Mouse (Mus musculus): ENCODE measurements around the gene Sgsm3. TPM values are rescaled to one million over a fixed set of nuclear protein-coding genes. Genes with fewer than 3 reads are reported as not detected.
"Not testable (repeated sequence)": the region's sequence is repeated elsewhere in the genome, so short reads cannot be mapped to it uniquely, and the experiment has no call there.

Sgsm3 gene
- polyA plus RNA-seq (2016; fragmentation: Nextera tagmentation; extraction: Ambion mirVana): 36.6 and 39.9 TPM in 2 replicates

DNA sequence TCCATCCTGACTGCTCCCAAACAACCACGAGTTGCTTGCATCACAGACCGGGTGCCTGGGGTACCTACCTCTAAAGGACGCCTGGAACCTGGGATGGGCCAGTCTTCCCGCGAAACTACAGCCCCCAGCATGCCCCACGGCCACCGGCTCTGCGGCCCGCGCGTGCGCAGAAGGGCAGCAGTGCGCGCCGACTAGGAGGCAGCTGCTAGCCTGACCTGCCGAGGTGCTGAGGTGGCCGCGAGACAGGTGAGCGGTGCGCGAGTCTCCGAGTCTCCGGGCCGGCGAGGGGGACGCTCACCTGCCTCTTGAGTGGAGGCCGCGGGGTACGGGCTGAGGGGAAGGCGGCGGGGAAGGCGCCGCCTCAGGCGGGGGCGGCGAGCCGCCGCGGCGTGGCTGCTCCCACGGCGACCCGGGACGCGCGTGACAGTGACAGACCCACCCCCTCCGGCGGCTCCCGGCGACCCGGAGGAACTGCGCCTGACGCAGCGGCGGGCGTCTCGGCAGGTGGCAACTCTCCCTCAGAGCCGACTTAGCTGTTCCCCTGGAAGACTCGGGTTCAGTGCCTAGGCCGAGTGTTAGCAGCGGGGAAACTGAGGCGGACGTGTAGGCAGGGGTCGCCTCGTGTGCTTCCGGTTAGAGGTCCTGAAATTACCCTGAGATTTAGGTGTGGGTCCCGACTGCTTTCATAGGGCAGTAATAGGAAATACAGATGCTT lies at the start of gene Sgsm3:
Sgsm3 (plus strand) TSS at position 146 of the 715 bp plus-strand sequence.
- Histone ChIP-seq H3K36me3 (no peaks in the 10 kb centered on the region), H3K27ac (peak within 1 kb of the TSS; percentile 86), H3K27me3 (ENCODE audit: insufficient read depth, poor library complexity, severe bottlenecking) (no peaks in the 10 kb centered on the region), H3K4me1 (replicated peaks) (peaks cover 15% of the 10 kb centered on the region), H3K4me3 (peak within 1 kb of the TSS; percentile 91), H3K9me3 (no peaks in the 10 kb centered on the region)
- peak; percentile 85 for DNase-seq (ENCODE audit: low spot score)
- WGBS: under 1% methylated on average over 67 of the region's 67 CpGs

DNA sequence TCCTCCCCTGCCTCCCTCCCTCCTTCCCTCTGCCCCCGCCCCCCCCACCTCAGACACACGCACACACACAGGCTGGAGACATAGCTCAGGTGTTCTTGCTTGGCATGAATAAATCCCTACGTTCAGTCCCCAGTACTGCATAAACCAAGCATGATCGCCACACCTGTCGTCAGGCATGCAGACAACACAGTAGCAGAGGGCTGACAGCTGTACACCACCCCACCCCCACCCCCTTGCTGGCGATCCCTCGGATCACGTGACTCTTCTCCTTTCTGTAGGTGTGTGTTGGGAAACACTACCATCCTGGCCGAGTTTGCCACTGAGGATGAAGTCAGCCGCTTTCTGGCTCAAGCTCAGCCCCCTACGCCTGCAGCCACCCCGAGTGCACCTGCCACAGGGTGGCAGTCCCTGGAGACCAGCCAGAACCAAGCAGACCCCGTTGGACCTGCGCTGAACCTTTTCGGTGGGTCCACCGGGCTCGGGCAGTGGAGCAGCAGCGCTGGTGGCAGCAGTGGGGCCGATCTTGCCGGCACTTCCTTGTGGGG lies 48.7 kb upstream of the Sgsm3 start:
- H3K4me3 ChIP-seq: no peak overlapping the region
- H3K4me1 ChIP-seq (replicated peaks): peaks cover 6% of the 10 kb centered on the region; the same call in 1 of the 2 replicates
- 84% methylated on average over 20 of the region's 20 CpGs for WGBS
- no peak overlapping the region for H3K27ac ChIP-seq
- no peaks in the 10 kb centered on the region for H3K27me3 ChIP-seq (ENCODE audit: insufficient read depth, poor library complexity, severe bottlenecking)
- H3K36me3 ChIP-seq: peaks cover 85% of the 10 kb centered on the region
- DNase-seq (ENCODE audit: low spot score): no peak
- no peaks in the 10 kb centered on the region for H3K9me3 ChIP-seq

DNA sequence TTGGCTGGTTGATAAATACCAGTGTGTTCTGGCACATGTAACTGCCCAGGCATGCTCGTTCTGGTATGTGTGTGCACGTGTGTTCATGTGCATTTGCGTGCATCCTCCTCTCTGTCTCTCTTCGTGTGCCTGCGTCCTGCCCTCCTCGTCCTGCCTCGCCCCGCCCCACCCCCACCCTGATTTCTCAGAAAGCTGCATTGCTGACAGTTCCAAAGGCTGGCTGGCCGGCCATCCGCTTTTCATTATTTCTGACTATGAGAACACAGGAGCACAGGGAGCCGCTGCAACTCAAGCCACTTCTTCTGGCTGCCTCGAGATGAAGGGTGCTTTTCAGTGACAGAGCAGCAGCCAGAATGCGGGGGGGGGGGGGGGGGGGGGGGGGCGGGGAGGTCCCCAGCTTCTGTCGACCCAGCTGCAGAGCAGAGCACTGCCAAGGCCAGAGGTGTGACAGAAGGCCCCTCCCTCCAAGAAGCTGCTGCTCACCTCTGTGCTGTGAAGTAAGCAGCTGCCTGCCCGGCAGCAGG lies 47.5 kb upstream of the Sgsm3 start:
- Histone ChIP-seq H3K36me3 (peaks cover 85% of the 10 kb centered on the region), H3K9me3 (no peaks in the 10 kb centered on the region), H3K4me1 (replicated peaks) (peaks cover 6% of the 10 kb centered on the region; the same call in 1 of the 2 replicates), H3K27me3 (ENCODE audit: insufficient read depth, poor library complexity, severe bottlenecking) (no peaks in the 10 kb centered on the region), H3K27ac (0 out of 2 replicates have a peak overlapping the region, but pooled peaks have one; percentile 29), H3K4me3 (no peak overlapping the region)
- 25% methylated on average over 16 of the region's 16 CpGs for WGBS
- DNase-seq (ENCODE audit: low spot score): peak; percentile 59

DNA sequence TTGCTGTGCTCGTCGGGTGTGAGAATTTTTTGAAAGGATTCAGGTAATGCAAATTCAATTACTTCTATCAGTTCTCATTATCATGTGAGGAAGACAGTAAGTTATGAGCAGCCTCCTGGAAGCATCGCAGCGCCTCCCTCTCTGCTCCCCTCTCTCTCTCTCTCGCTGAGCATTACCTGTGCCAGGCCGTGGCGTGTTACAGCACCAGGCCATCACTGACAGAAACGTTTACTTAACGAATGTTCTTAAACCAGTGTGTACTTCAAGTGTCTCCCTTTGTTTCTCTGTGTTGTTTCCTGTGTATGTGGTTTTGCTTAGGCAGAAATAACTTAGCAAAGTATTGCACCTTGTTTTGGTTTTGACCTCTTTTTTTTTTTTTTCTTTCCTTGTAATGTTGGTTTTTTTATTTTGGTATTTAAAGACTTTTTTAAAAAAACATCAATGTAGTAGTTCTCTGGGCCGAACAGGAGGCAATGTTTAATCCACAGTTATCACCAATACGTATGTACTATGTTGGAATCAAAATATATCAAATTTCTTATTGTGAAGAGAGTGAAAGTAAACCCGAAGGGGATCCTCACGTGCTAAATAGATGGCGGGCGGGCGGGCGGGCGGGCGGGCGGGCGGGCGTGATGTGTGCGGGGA lies 46.8 kb upstream of the Sgsm3 start:
- H3K27me3 ChIP-seq (ENCODE audit: insufficient read depth, poor library complexity, severe bottlenecking); DNase-seq (ENCODE audit: low spot score); H3K9me3 ChIP-seq; H3K4me1 ChIP-seq (replicated peaks); H3K4me3 ChIP-seq; H3K27ac ChIP-seq: not testable (repeated sequence)
- H3K36me3 ChIP-seq: peaks cover 85% of the 10 kb centered on the region
- 93% methylated on average over 23 of the region's 23 CpGs for WGBS

DNA sequence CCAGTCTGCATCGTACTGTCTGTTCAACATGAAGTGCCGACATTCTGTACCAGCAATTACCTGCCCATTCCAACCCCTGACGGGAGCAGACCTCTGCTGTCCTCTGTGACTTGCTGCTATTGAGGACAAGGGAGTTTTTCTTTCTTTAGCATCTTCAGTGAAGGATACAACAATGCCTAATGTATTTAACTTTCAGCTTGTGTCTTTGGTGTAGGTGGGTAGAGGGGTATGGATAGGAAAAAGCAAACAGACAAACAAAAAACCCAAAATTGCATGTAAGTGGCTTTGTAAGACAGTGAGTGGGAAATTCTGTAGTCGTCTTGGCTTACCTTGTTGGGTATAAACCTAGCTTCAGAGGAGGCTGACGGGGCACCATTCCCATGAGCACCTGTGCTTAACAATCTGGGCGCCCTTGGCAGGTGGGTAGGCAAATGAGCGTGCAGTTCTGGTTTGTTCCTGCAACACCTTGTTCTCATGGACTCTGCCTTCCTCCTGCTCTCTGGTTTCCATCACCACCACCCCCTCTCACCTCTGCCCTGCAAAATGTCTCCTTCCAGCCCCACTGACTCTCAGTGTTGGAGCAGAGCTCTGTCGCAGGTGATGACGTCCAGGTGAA lies 46.1 kb upstream of the Sgsm3 start:
- Histone ChIP-seq H3K4me1 (replicated peaks) (peaks cover 10% of the 10 kb centered on the region), H3K27me3 (ENCODE audit: insufficient read depth, poor library complexity, severe bottlenecking) (no peaks in the 10 kb centered on the region), H3K9me3 (no peaks in the 10 kb centered on the region), H3K27ac (no peak overlapping the region), H3K4me3 (no peak overlapping the region), H3K36me3 (peaks cover 84% of the 10 kb centered on the region)
- no peak for DNase-seq (ENCODE audit: low spot score)
- WGBS: 95% methylated on average over 9 of the region's 9 CpGs

DNA sequence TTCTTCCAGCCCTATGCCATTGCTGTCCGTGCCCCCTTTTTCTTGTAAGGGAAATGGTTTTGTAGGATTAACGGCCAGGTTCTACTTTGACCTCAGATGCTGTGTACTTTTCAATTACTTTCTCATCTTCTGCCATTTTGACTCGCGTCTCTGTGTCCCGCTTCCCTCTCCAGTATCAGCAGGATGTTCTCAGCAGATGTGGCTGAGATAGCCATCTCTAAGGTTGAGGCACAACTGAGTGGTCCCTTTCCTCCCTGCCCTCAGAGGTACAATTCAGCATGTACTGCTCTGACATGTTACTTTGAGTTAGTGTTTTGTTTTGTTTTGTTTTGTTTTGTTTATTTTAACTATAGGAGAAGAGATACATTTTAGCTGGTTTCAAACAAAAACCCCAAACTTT lies 42.7 kb upstream of the Sgsm3 start:
- DNase-seq (ENCODE audit: low spot score): no peak
- WGBS: 94% methylated on average over 5 of the region's 5 CpGs
- H3K36me3 ChIP-seq: peaks cover 53% of the 10 kb centered on the region

DNA sequence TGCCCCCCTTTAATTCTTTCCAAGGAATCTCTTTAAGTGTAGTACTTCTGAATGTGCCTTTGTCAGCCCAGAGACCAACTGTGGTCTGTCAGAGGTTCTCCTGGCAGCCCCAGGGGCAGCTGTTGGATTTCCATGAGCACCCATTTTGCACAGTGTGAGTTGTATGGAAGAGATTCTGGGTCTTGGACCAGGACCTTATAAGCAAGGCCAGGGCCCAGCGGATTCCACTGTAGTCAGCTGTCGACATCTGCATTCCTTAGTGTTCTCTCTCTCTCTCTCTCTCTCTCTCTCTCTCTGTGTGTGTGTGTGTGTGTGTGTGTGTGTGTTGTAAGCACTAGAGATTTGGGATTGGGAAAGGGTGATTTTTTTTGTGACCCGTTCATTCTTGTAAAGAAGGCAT lies 40.9 kb upstream of the Sgsm3 start:
- DNase-seq (ENCODE audit: low spot score): no peak
- Histone ChIP-seq H3K27me3 (ENCODE audit: insufficient read depth, poor library complexity, severe bottlenecking) (no peaks in the 10 kb centered on the region), H3K36me3 (peaks cover 47% of the 10 kb centered on the region), H3K27ac (no peak overlapping the region), H3K4me3 (no peak overlapping the region), H3K4me1 (replicated peaks) (peaks cover 11% of the 10 kb centered on the region), H3K9me3 (no peaks in the 10 kb centered on the region)
- 66% methylated on average over 3 of the region's 3 CpGs for WGBS

More for the DNA sequence above, 42.7 kb upstream of the Sgsm3 start:
- Histone ChIP-seq H3K27me3 (ENCODE audit: insufficient read depth, poor library complexity, severe bottlenecking) (no peaks in the 10 kb centered on the region), H3K27ac (no peak overlapping the region), H3K4me3 (no peak overlapping the region), H3K4me1 (replicated peaks) (peaks cover 17% of the 10 kb centered on the region), H3K9me3 (no peaks in the 10 kb centered on the region)

DNA sequence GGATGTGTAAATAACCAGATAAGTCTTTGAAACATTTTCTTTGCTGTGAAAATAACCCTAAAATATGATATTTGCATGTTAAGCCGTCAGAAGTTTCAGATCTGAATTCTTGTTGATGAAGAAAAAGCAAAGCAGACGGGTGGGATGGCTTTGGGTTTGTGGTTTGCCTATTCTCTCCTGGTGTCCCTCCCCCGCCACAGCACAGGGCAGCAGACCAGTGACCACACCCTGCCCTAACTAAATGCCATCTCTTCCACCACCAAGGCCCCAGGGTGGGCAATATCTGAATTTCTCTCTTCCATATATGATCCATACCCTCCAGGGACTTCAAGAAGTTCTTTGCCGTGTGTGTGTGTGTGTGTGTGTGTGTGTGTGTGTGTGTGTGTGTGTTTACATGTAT lies 39.0 kb upstream of the Sgsm3 start:
- peaks cover 41% of the 10 kb centered on the region for H3K36me3 ChIP-seq
- 79% methylated on average over 4 of the region's 4 CpGs for WGBS
- peaks cover 11% of the 10 kb centered on the region for H3K4me1 ChIP-seq (replicated peaks)
- no peak overlapping the region for H3K4me3 ChIP-seq
- H3K27me3 ChIP-seq (ENCODE audit: insufficient read depth, poor library complexity, severe bottlenecking): no peaks in the 10 kb centered on the region
- no peaks in the 10 kb centered on the region for H3K9me3 ChIP-seq
- no peak overlapping the region for H3K27ac ChIP-seq
- DNase-seq (ENCODE audit: low spot score): no peak

DNA sequence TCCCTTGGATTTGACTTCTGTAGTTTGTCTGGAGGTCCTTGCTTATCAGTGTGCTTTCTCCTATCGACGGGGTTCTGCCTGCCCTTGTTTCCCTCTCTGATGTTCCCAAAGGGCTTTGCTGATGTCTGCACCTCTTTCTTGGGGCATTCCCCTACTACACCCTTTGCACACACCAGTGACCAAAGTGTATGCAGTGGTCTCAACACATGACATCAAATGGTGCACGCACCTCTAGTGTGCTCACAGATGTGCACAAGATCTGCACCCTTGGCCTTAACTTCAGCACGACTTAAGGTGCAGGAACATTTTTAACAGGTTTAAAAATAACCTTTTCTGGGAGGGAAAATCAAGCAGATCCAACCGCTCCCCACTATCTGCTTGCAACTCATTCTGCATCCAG lies 38.2 kb upstream of the Sgsm3 start:
- no peak overlapping the region for H3K27ac ChIP-seq
- peaks cover 11% of the 10 kb centered on the region for H3K4me1 ChIP-seq (replicated peaks)
- H3K27me3 ChIP-seq (ENCODE audit: insufficient read depth, poor library complexity, severe bottlenecking): no peaks in the 10 kb centered on the region
- no peak overlapping the region for H3K4me3 ChIP-seq
- DNase-seq (ENCODE audit: low spot score): no peak
- WGBS: 79% methylated on average over 5 of the region's 5 CpGs
- H3K36me3 ChIP-seq: peaks cover 33% of the 10 kb centered on the region
- no peaks in the 10 kb centered on the region for H3K9me3 ChIP-seq

DNA sequence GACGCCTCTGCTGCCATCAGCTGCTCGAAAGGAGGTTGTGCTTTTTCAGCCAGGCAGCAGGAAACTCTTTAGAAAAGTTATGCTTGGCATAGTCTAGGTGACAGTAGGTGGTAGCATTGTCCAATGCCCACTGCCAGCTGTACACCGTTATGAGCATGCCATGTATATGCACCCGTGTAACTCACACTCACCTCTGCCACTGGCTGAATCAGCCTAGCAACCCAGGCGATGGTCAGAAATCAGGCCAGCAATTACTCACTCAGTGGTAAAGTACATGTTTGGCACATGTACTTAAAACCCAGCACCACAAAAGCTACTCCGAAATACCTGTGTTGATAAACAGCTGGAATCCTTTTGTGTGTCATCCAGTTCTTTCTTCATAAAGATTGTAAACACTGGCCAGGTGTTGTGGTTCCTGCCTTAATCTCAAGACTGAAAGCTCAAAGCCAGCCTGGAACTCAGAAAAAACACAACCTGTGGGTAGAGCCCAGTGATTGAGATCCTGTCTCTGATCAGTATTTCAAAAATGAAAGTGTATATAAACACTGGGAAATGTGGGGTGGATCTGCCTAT lies 36.0 kb upstream of the Sgsm3 start:
- no peak for DNase-seq (ENCODE audit: low spot score)
- peaks cover 14% of the 10 kb centered on the region for H3K36me3 ChIP-seq
- H3K27me3 ChIP-seq (ENCODE audit: insufficient read depth, poor library complexity, severe bottlenecking): no peaks in the 10 kb centered on the region
- no peak overlapping the region for H3K4me3 ChIP-seq
- H3K9me3 ChIP-seq: no peaks in the 10 kb centered on the region
- 87% methylated on average over 6 of the region's 6 CpGs for WGBS
- H3K27ac ChIP-seq: no peak overlapping the region
- peaks cover 6% of the 10 kb centered on the region for H3K4me1 ChIP-seq (replicated peaks)

DNA sequence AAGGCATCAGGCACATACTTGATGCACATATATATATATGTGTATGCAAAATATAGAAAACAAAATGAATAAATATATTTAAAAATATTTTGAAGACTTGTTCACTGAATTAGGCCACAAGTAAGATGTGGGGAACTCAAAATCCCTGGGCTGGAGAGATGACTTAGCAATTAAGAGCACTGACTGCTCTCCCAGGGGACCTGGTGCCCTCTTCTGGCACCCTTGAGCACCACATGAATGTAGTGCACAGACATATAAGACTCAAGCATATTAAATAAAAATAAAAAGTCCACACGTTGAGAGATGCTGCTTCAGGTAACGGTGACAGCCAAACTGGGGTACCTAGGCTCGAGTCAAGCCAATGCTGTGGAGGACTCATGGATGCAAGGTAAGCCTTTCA lies 31.7 kb upstream of the Sgsm3 start:
- Histone ChIP-seq H3K27ac (no peak overlapping the region), H3K36me3 (peaks cover 28% of the 10 kb centered on the region), H3K9me3 (no peaks in the 10 kb centered on the region), H3K4me3 (no peak overlapping the region), H3K4me1 (replicated peaks) (peaks cover 14% of the 10 kb centered on the region), H3K27me3 (ENCODE audit: insufficient read depth, poor library complexity, severe bottlenecking) (no peaks in the 10 kb centered on the region)
- no peak for DNase-seq (ENCODE audit: low spot score)
- 69% methylated on average over 3 of the region's 3 CpGs for whole genome bisulfite sequencing
